Mouse (Mus musculus): ENCODE results near the gene Supt20.

DNA sequence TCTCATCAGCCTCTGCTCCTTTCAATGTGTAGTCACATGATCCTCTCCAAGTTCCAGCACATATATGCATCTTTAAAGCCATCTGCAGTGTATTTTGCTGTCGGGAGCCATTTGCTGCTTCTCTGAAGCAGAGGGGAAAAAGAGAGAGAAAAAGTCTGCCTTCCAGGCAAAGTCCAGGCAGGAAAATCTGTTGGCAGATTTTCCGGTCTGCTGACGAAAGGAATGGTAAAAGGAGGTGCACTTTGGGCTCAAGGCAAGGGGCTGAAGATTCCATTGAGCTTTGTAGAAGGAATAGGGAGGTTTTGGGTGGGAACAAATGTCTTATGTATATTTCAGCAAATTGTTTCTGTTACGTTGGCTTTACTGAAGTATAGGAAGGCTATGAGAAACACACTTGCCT, 41.0 kb upstream of the Supt20 start:
- no peak for TF ChIP-seq CTCF (IDR thresholded peaks at IDR 0.05; ENCODE audit: low read depth, low read length)
- TF ChIP-seq TAL1 (conservative IDR thresholded peaks at IDR 0.05; ENCODE audit: low read depth, low read length) = no peak
